Mouse (Mus musculus) liver, embryonic 14.5 days (tissue): ENCODE results near the gene Shd. TPM values are rescaled to one million over a fixed set of nuclear protein-coding genes. Genes with fewer than 3 reads are reported as not detected.

Experiments used
- ATAC-seq: fragments of 200-750 bp; cut with Nextera tagmentation; 2 replicates; pipeline ENCODE4 v1.8.0; 2017; ENCODE audit warnings: moderate number of reproducible peaks, mild to moderate bottlenecking, moderate library complexity; ENCODE audit not compliant: insufficient read depth
- DNase-seq, 3 experiments: peaks; one replicate each; pipeline ENCODE4 v3.0.0-alpha.2; 2012 to 2013; ENCODE audit warnings: low read depth in 3 of 3, low spot score in 3 of 3
- H3K27ac ChIP-seq: fragments of 300-500 bp; sonication (generic); 2 replicates; pipeline ENCODE4 v1.5.1; 2014; ENCODE audit warnings: moderate library complexity, mild to moderate bottlenecking, control low read depth, inconsistent platforms
- H3K27me3 ChIP-seq: fragments of 300-500 bp; sonication (generic); 2 replicates; pipeline ENCODE4 v1.6.1; 2014; ENCODE audit warnings: mild to moderate bottlenecking, low read length, moderate library complexity; ENCODE audit not compliant: control insufficient read depth, insufficient read depth
- H3K36me3 ChIP-seq: fragments of 300-500 bp; sonication (generic); replicated peaks from 2 replicates; pipeline ENCODE4 v1.6.1; 2014; ENCODE audit warnings: low read depth; ENCODE audit not compliant: control insufficient read depth, insufficient read depth
- H3K4me1 ChIP-seq, 2 experiments: fragments of 200-500 bp in 1 of 2; fragments of 300-500 bp in 1 of 2; sonication (generic) in 1 of 2; replicated peaks; 2 replicates each; pipeline ENCODE4 v1.6.1; 2012 to 2014; ENCODE audit warnings: antibody characterized with exemption in 1 of 2, inconsistent platforms in 1 of 2, low read length in 1 of 2; ENCODE audit not compliant: control insufficient read depth in 2 of 2, insufficient read depth in 2 of 2
- H3K4me2 ChIP-seq: fragments of 300-500 bp; sonication (generic); 2 replicates; pipeline ENCODE4 v1.6.1; 2014; ENCODE audit warnings: low read depth, mild to moderate bottlenecking, control low read depth, moderate library complexity
- H3K4me3 ChIP-seq, 2 experiments: fragments of 200-500 bp in 1 of 2; fragments of 300-500 bp in 1 of 2; sonication (generic) in 1 of 2; 2 replicates each; pipeline ENCODE4 v1.5.1; 2012 to 2014; ENCODE audit warnings: low read depth in 2 of 2, low read length in 2 of 2, mild to moderate bottlenecking in 2 of 2, control low read depth in 1 of 2, inconsistent platforms in 1 of 2, moderate library complexity in 1 of 2; ENCODE audit not compliant: insufficient read depth in 1 of 2
- H3K9ac ChIP-seq: fragments of 300-500 bp; sonication (generic); replicated peaks from 2 replicates; pipeline ENCODE4 v1.6.1; 2014; ENCODE audit warnings: mild to moderate bottlenecking, control low read depth, moderate library complexity
- H3K9me3 ChIP-seq: fragments of 300-500 bp; sonication (generic); 2 replicates; pipeline ENCODE4 v1.6.1; 2016; ENCODE audit warnings: low read length, mixed read lengths; ENCODE audit not compliant: control insufficient read depth
- CTCF ChIP-seq: IDR thresholded peaks from 2 replicates; pipeline ENCODE4 v1.5.1; 2016; ENCODE audit warnings: antibody characterized with exemption, low read depth, control low read depth
- EP300 ChIP-seq: IDR thresholded peaks from 2 replicates; pipeline ENCODE4 v1.6.1; 2016; ENCODE audit warnings: antibody characterized with exemption, low read depth
- WGBS: fragments of 180-500 bp; shearing (Covaris S2); extraction: QIAGEN DNeasy Blood & Tissue Kit; methylation state at CpG from one replicate; pipeline ENCODE4 v1.1.7; 2014; ENCODE audit not compliant: insufficient replicate concordance; 5-methylcytosine and 5-hydroxymethylcytosine counted together
- polyA plus RNA-seq, 2 experiments: library from polyadenylated mRNA; depleted of rRNA in 1 of 2; stranded (reverse) in 1 of 2; unstranded in 1 of 2; fragments of >200 nt; fragmentation: Nextera tagmentation in 1 of 2; extraction: Ambion mirVana in 1 of 2; gene quantifications; 2 replicates each; pipeline versions ENCODE4 v1.2.1 to v1.2.3; 2012 to 2014

The Shd gene
- polyA plus RNA-seq, 2 experiments: 0.31 TPM; not detected in 1

GRCm38 (mm10) chr17:56016793-56017785 lies 46.8 kb downstream of the Shd start:
- WGBS: 80% methylated on average over 15 of the region's 15 CpGs
- H3K27ac ChIP-seq: no peak overlapping the region
- no peaks in the 10 kb centered on the region for H3K4me1 ChIP-seq
- no peaks in the 10 kb centered on the region for H3K27me3 ChIP-seq
- H3K4me3 ChIP-seq: no peak overlapping the region
- no peaks in the 10 kb centered on the region for H3K9me3 ChIP-seq
- no peak for ATAC-seq
- DNase-seq: no peak
- peaks cover 17% of the 10 kb centered on the region for H3K36me3 ChIP-seq
- TF ChIP-seq CTCF (no peak), EP300 (no peak)
- H3K4me2 ChIP-seq: no peak overlapping the region
- no peak overlapping the region for H3K9ac ChIP-seq

- H3K4me2 ChIP-seq: no peak overlapping the region
- no peak overlapping the region for H3K9ac ChIP-seq
- H3K27ac ChIP-seq: no peak overlapping the region
- WGBS: 86% methylated on average over 7 of the region's 7 CpGs
- DNase-seq (no peak), ATAC-seq (no peak)
- no peaks in the 10 kb centered on the region for H3K27me3 ChIP-seq
- H3K4me3 ChIP-seq: no peak overlapping the region
- TF ChIP-seq CTCF: no peak
- TF ChIP-seq EP300: no peak
- H3K4me1 ChIP-seq: 0 out of 4 replicates have a peak, but pooled peaks cover 0 to 2% of the 10 kb centered on the region in 2 experiments
- peaks cover 17% of the 10 kb centered on the region for H3K36me3 ChIP-seq
- H3K9me3 ChIP-seq: no peaks in the 10 kb centered on the region
Measured at GRCm38 (mm10) chr17:56017848-56018247, 47.6 kb downstream of the Shd start.

- H3K27me3 ChIP-seq: no peaks in the 10 kb centered on the region
- no peaks in the 10 kb centered on the region for H3K9me3 ChIP-seq
- ATAC-seq (0 out of 2 replicates have a peak, but pooled peaks have one; percentile 16), DNase-seq (no peak)
- peak; percentile 73 for TF ChIP-seq CTCF
- TF ChIP-seq EP300: no peak
- H3K4me1 ChIP-seq: peaks cover 0 to 4% of the 10 kb centered on the region in 2 experiments; a peak in 1 of 4 replicates
- no peak overlapping the region for H3K4me2 ChIP-seq
- H3K4me3 ChIP-seq: no peak overlapping the region
- peaks cover 17% of the 10 kb centered on the region for H3K36me3 ChIP-seq
- 72% methylated on average over 20 of the region's 20 CpGs for WGBS
- H3K9ac ChIP-seq: no peak overlapping the region
- no peak overlapping the region for H3K27ac ChIP-seq
Measured at GRCm38 (mm10) chr17:56018347-56019131, 48.3 kb downstream of the Shd start.

- 88% methylated on average over 6 of the region's 6 CpGs for WGBS
- TF ChIP-seq CTCF (no peak), EP300 (no peak)
- no peak overlapping the region for H3K4me3 ChIP-seq
- peaks cover 14% of the 10 kb centered on the region for H3K36me3 ChIP-seq
- ATAC-seq: no peak
- H3K27ac ChIP-seq: no peak overlapping the region
- no peak for DNase-seq
- H3K27me3 ChIP-seq: no peaks in the 10 kb centered on the region
- peaks cover 0 to 12% of the 10 kb centered on the region in 2 experiments; a peak in 2 of 4 replicates for H3K4me1 ChIP-seq
- no peaks in the 10 kb centered on the region for H3K9me3 ChIP-seq
- no peak overlapping the region for H3K4me2 ChIP-seq
- no peak overlapping the region for H3K9ac ChIP-seq
Measured at GRCm38 (mm10) chr17:56020400-56021084, 50.3 kb downstream of the Shd start.
